Mouse (Mus musculus) neural tube, embryonic 14.5 days (tissue): Measurements from ENCODE around the gene Lrrc8c. TPM values are rescaled to one million over a fixed set of nuclear protein-coding genes. Genes with fewer than 3 reads are reported as not detected.

Experiments used
- ATAC-seq: fragments of 200-750 bp; cut with Nextera tagmentation; 2 replicates; pipeline ENCODE4 v1.8.0; 2017; ENCODE audit warnings: low read depth, mild to moderate bottlenecking, moderate TSS enrichment, moderate library complexity
- H3K27ac ChIP-seq: fragments of 300-500 bp; sonication (generic); 2 replicates; pipeline ENCODE4 v1.5.1; 2014; ENCODE audit warnings: low read depth, mild to moderate bottlenecking, control low read depth, low read length, moderate library complexity, mixed read lengths
- H3K27me3 ChIP-seq: fragments of 300-500 bp; sonication (generic); 2 replicates; pipeline ENCODE4 v1.6.1; 2014; ENCODE audit warnings: low read length; ENCODE audit not compliant: control insufficient read depth, insufficient read depth
- H3K36me3 ChIP-seq: fragments of 300-500 bp; sonication (generic); 2 replicates; pipeline ENCODE4 v1.6.1; 2014; ENCODE audit warnings: low read length, mixed read lengths; ENCODE audit not compliant: control insufficient read depth, insufficient read depth
- H3K4me1 ChIP-seq: fragments of 300-500 bp; sonication (generic); 2 replicates; pipeline ENCODE4 v1.6.1; 2014; ENCODE audit warnings: low read length; ENCODE audit not compliant: control insufficient read depth, insufficient read depth
- H3K4me2 ChIP-seq: fragments of 300-500 bp; sonication (generic); 2 replicates; pipeline ENCODE4 v1.6.1; 2014; ENCODE audit warnings: mild to moderate bottlenecking, low read depth, low read length, control low read depth
- H3K4me3 ChIP-seq: fragments of 300-500 bp; sonication (generic); 2 replicates; pipeline ENCODE4 v1.5.1; 2014; ENCODE audit warnings: low read depth, low read length, control low read depth, mixed read lengths
- H3K9ac ChIP-seq: fragments of 300-500 bp; sonication (generic); replicated peaks from 2 replicates; pipeline ENCODE4 v1.6.1; 2014; ENCODE audit warnings: low read depth, mild to moderate bottlenecking, control low read depth, low read length, mixed read lengths
- H3K9me3 ChIP-seq: fragments of 300-500 bp; sonication (generic); 2 replicates; pipeline ENCODE4 v1.6.1; 2016; ENCODE audit warnings: low read length; ENCODE audit not compliant: control insufficient read depth
- WGBS: fragments of 180-500 bp; shearing (Covaris S2); extraction: QIAGEN DNeasy Blood & Tissue Kit; methylation state at CpG from one replicate; pipeline ENCODE4 v1.1.7; 2014; 5-methylcytosine and 5-hydroxymethylcytosine counted together
- polyA plus RNA-seq: library from polyadenylated mRNA; unstranded; fragments of >200 nt; fragmentation: Nextera tagmentation; extraction: Ambion mirVana; gene quantifications from 2 replicates; pipeline ENCODE4 v1.2.1, GENCODE M21; 2014

The Lrrc8c gene
- polyA plus RNA-seq = 14.0 and 14.2 TPM in 2 replicates

DNA sequence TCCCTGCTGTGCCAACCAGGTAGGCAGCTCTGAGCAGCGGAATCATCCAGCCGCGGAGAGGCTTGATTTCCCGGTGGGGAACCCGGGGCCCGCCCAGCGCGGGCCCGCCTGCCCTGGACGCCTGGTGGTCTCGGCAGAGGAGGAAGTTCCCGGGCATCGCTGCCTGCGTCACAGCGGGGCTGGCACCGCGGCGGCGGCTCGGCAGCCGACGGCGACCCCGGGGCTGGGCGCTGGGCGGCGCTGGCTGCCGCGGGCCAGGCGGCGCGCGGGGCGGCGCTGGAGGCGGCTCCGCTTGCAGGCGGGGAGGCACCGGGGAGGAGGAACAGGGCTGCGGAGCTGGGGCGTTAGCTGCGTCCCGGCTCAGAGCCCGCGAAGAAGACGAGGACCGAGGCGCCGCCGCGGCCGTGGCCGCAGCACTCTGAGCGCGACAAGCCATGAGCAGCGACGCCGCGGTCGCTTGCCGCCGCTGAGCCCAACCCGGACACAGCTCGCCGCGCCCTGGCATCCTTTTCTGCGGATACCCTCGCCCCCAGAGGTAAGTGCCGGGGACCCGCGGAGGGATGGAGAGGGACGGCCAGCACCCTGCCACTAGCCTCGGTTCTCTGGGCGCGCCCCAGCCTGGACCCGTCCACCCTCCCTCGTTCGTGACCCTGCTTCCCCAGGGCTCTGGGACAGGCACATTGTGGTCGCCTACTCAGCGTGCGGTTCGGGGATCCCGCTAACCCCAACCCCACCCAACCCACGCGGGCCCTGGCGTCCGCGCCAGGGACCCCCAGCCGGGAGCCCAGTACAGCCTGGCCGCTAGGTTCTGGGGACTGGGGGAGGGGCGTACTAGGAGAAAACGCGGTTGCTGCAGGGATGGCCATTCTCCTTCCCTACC, at the start of gene Lrrc8c:
Gene Lrrc8c (plus strand): TSS at position 293 of the 880 bp plus-strand sequence.
- H3K36me3 ChIP-seq = no peaks in the 10 kb centered on the region
- peak within 1 kb of the TSS; percentile 76 for H3K27ac ChIP-seq
- H3K9ac ChIP-seq = peak within 1 kb of the TSS; percentile 75
- no peaks in the 10 kb centered on the region for H3K9me3 ChIP-seq
- H3K4me2 ChIP-seq = peak within 1 kb of the TSS; percentile 64
- H3K27me3 ChIP-seq = no peaks in the 10 kb centered on the region
- ATAC-seq = peak; percentile 96
- 0% methylated on average over 75 of the region's 93 CpGs for WGBS
- peak within 1 kb of the TSS; percentile 77 for H3K4me3 ChIP-seq
- H3K4me1 ChIP-seq = 0 out of 2 replicates have a peak, but pooled peaks cover 6% of the 10 kb centered on the region

- Histone ChIP-seq H3K27me3 (no peaks in the 10 kb centered on the region), H3K36me3 (no peaks in the 10 kb centered on the region), H3K27ac (no peak overlapping the region), H3K4me2 (no peak overlapping the region), H3K4me3 (no peak overlapping the region), H3K4me1 (no peaks in the 10 kb centered on the region), H3K9ac (no peak overlapping the region), H3K9me3 (no peaks in the 10 kb centered on the region)
- no peak for ATAC-seq
- 68% methylated on average over 5 of the region's 5 CpGs for WGBS
These were observed 46.0 kb upstream of the Lrrc8c start for GRCm38 (mm10) chr5:105472983-105473705.

DNA sequence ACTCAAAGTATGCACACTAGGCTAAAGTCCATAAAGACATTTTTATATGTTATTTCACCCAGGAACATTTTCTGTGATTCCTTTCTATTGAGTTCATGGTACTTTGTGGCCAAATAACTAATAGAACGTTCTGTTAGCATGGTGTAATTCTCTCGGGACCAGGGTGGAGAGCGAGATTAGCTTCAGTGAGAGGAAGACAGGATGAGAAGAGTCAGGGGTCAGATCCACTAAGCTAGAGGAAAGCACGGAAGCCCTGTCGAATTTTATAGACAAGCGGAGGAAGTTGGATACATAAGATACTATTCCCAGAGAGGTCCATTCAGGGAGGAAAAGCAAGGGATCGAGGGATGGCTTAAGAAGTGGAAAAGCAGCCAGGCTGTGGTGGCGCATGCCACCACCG, 41.7 kb upstream of the Lrrc8c start:
- Histone ChIP-seq H3K9me3 (no peaks in the 10 kb centered on the region), H3K4me3 (no peak overlapping the region), H3K27ac (no peak overlapping the region), H3K9ac (no peak overlapping the region), H3K4me2 (no peak overlapping the region), H3K36me3 (peaks cover 22% of the 10 kb centered on the region), H3K27me3 (no peaks in the 10 kb centered on the region), H3K4me1 (no peaks in the 10 kb centered on the region)
- WGBS = 92% methylated on average over 9 of the region's 9 CpGs
- no peak for ATAC-seq

DNA sequence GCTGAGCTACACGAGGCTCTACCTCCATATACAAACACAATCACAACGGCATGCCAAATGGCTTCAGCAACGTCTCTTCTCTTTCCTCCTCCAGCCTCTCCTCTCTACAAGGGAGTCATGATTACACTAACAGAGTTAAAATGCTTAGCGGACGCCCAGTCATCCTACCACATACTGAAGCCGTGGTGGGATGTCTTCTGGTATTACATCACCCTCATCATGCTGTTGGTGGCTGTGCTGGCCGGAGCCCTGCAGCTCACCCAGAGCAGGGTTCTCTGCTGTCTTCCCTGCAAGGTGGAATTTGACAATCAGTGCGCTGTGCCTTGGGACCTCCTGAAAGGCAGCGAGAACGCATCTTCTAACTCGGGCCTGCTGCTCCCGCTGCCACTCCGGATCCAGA, 39.5 kb upstream of the Lrrc8c start:
- H3K4me2 ChIP-seq = no peak overlapping the region
- no peaks in the 10 kb centered on the region for H3K27me3 ChIP-seq
- no peak for ATAC-seq
- H3K9me3 ChIP-seq = no peaks in the 10 kb centered on the region
- WGBS = 93% methylated on average over 13 of the region's 13 CpGs
- H3K36me3 ChIP-seq = peaks cover 22% of the 10 kb centered on the region
- no peak overlapping the region for H3K4me3 ChIP-seq
- no peak overlapping the region for H3K27ac ChIP-seq
- no peak overlapping the region for H3K9ac ChIP-seq
- H3K4me1 ChIP-seq = no peaks in the 10 kb centered on the region

- Histone ChIP-seq H3K9ac (no peak overlapping the region), H3K4me1 (no peaks in the 10 kb centered on the region), H3K36me3 (peaks cover 22% of the 10 kb centered on the region), H3K9me3 (no peaks in the 10 kb centered on the region), H3K27me3 (no peaks in the 10 kb centered on the region), H3K4me2 (no peak overlapping the region), H3K27ac (no peak overlapping the region), H3K4me3 (no peak overlapping the region)
- ATAC-seq = no peak
- 97% methylated on average over 17 of the region's 17 CpGs for WGBS
These were observed 38.6 kb upstream of the Lrrc8c start for GRCm38 (mm10) chr5:105480561-105480960.

GRCm38 (mm10) chr5:105483632-105484031, 35.6 kb upstream of the Lrrc8c start:
- WGBS = 92% methylated on average over 2 of the region's 2 CpGs
- no peak for ATAC-seq
- no peak overlapping the region for H3K4me3 ChIP-seq
- no peak overlapping the region for H3K9ac ChIP-seq
- no peaks in the 10 kb centered on the region for H3K4me1 ChIP-seq
- H3K36me3 ChIP-seq = peaks cover 22% of the 10 kb centered on the region
- H3K4me2 ChIP-seq = no peak overlapping the region
- no peaks in the 10 kb centered on the region for H3K27me3 ChIP-seq
- H3K27ac ChIP-seq = no peak overlapping the region
- H3K9me3 ChIP-seq = no peaks in the 10 kb centered on the region

GRCm38 (mm10) chr5:105484247-105484646, 34.9 kb upstream of the Lrrc8c start:
- H3K4me1 ChIP-seq = no peaks in the 10 kb centered on the region
- H3K27me3 ChIP-seq = no peaks in the 10 kb centered on the region
- H3K27ac ChIP-seq = no peak overlapping the region
- H3K9me3 ChIP-seq = no peaks in the 10 kb centered on the region
- no peak overlapping the region for H3K9ac ChIP-seq
- H3K4me2 ChIP-seq = no peak overlapping the region
- H3K4me3 ChIP-seq = no peak overlapping the region
- 80% methylated on average over 6 of the region's 6 CpGs for WGBS
- ATAC-seq = no peak
- peaks cover 20% of the 10 kb centered on the region for H3K36me3 ChIP-seq

GRCm38 (mm10) chr5:105484891-105485290, 34.3 kb upstream of the Lrrc8c start:
- no peak for ATAC-seq
- Histone ChIP-seq H3K9ac (no peak overlapping the region), H3K36me3 (peaks cover 13% of the 10 kb centered on the region), H3K4me2 (no peak overlapping the region), H3K9me3 (no peaks in the 10 kb centered on the region), H3K4me1 (no peaks in the 10 kb centered on the region), H3K27me3 (no peaks in the 10 kb centered on the region), H3K27ac (no peak overlapping the region), H3K4me3 (no peak overlapping the region)
- 91% methylated on average over 14 of the region's 14 CpGs for WGBS

DNA sequence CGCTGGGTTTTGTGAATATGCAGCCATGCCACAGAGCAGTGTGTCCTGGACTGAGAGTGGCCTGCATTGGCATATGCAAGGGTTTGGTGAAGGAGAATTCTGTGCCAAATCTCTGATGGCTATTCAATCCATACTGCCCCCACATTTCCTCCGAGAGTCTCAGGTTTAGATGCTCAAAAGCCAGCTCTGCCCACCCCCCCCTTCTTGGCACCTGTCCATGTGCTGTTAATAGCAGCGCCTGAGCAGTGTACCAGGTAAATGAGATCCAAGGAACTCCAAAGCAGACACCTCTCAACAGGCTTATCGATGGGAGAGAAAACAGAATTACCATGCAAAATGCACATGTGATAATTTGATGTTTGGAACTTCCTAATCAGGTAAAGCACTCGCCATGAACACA, 29.0 kb upstream of the Lrrc8c start:
- Histone ChIP-seq H3K9ac (no peak overlapping the region), H3K4me2 (no peak overlapping the region), H3K27ac (no peak overlapping the region), H3K4me1 (0 out of 2 replicates have a peak, but pooled peaks cover 3% of the 10 kb centered on the region), H3K4me3 (no peak overlapping the region), H3K36me3 (no peaks in the 10 kb centered on the region), H3K27me3 (no peaks in the 10 kb centered on the region), H3K9me3 (no peaks in the 10 kb centered on the region)
- no peak for ATAC-seq
- WGBS = 91% methylated on average over 5 of the region's 5 CpGs
